Mouse (Mus musculus) ES-E14 (cell line): Measurements from ENCODE around the gene Gpr37l1.

Experiments used
- CHD2 ChIP-seq: IDR thresholded peaks from 2 replicates; pipeline ENCODE4 v1.6.1; 2014; ENCODE audit warnings: mild to moderate bottlenecking, low read depth, low read length, inconsistent platforms
- HCFC1 ChIP-seq: IDR thresholded peaks from 2 replicates; pipeline ENCODE4 v1.6.1; 2012; ENCODE audit warnings: low read length, inconsistent platforms, borderline replicate concordance; ENCODE audit not compliant: insufficient read depth
- MAFK ChIP-seq: IDR thresholded peaks from 2 replicates; pipeline ENCODE4 v1.6.1; 2014; ENCODE audit warnings: mild to moderate bottlenecking, low read depth, low read length, inconsistent platforms; ENCODE audit not compliant: insufficient read depth
- ZNF384 ChIP-seq: IDR thresholded peaks from 2 replicates; pipeline ENCODE4 v1.6.1; 2012; ENCODE audit warnings: low read depth, low read length, inconsistent platforms

DNA sequence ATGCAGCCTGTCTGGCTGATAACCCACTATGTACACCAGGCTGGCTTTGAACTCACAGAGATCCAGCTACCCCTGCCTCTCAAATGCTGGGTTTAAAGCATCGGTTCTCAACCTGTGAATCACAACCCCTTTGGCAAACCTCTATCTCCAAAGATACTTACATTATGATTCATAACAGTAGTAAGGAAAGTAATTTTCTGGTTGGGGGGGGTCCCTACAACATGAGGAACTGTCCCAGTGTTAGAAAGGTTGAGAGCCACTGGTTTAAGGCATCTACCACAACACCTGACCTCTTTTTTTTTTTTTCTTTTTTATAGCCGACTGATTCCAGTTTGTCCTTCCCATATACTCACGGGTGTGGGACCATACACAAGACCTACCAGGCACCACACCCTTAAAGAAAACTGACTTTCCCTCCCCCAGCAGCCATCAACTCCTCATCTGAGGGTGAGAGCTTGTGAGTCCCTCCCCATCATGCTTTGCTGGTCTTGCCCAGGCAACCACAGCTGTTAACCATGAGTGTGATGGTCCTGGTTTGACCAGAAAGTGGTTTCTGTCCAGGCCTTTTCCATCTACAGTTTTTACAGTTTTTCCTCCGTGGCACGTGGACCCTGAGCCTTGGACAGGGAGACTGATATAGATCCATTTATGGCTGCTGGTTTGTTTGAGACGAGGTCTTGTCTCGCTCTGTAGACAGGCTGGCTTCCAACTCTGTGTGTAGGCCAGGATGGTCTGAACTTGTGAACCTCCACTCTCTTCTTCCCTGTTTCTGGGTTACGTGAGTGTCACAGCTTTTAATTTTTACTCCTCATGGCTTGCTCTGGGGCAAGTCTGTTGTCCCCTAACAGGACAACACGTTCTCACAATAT, 46.5 kb upstream of the Gpr37l1 start:
- no peak for TF ChIP-seq HCFC1
- TF ChIP-seq ZNF384, result no peak
- TF ChIP-seq MAFK, result no peak
- TF ChIP-seq CHD2, result no peak
